7 mouse cellular contexts compared by ENCODE assay signal in genomic region chr5:122779277-122779834, GRCm38 (mm10). TPM values are rescaled to one million over a fixed set of nuclear protein-coding genes. Genes with fewer than 3 reads are reported as not detected.
DNase-seq lines count a peak whose midpoint lies in the region; ATAC-seq lines count a peak whose summit lies in the region.

Gene Camkk2, minus strand, starts transcription at chr5:122779409.

- under 1% methylated on average over 60 of the region's 63 CpGs for WGBS in intestine, embryonic 14.5 days
- under 1% methylated on average over 56 of the region's 63 CpGs for WGBS in midbrain, embryonic 11.5 days

- H3K27me3 ChIP-seq in intestine, embryonic 14.5 days (replicated peaks; ENCODE audit: control insufficient read depth, insufficient read depth, low read length), result no peaks in the 10 kb centered on the region
- H3K27me3 ChIP-seq in midbrain, embryonic 11.5 days (ENCODE audit: control insufficient read depth, insufficient read depth, low read length), result no peaks in the 10 kb centered on the region

- peak; percentile 81 for ATAC-seq in intestine, embryonic 14.5 days (replicated peaks; ENCODE audit: low FRiP score, low TSS enrichment, low read depth)
- peak; percentile 74 for ATAC-seq in midbrain, embryonic 11.5 days (ENCODE audit: low FRiP score)

- peak within 1 kb of the TSS; percentile 87 for H3K4me3 ChIP-seq in intestine, embryonic 14.5 days (ENCODE audit: low read depth, low read length)
- peak within 1 kb of the TSS; percentile 91 for H3K4me3 ChIP-seq in midbrain, embryonic 11.5 days (ENCODE audit: low read depth, low read length)

- peak within 1 kb of the TSS; percentile 94 for H3K4me2 ChIP-seq in intestine, embryonic 14.5 days (ENCODE audit: low read length)
- H3K4me2 ChIP-seq in midbrain, embryonic 11.5 days, result peak within 1 kb of the TSS; percentile 89

- H3K36me3 ChIP-seq in intestine, embryonic 14.5 days (ENCODE audit: control insufficient read depth, insufficient read depth, low read length), result no peaks in the 10 kb centered on the region
- no peaks in the 10 kb centered on the region for H3K36me3 ChIP-seq in midbrain, embryonic 11.5 days (ENCODE audit: control insufficient read depth, insufficient read depth, low read length)

- H3K9me3 ChIP-seq in intestine, embryonic 14.5 days (ENCODE audit: control insufficient read depth, low read length), result no peaks in the 10 kb centered on the region
- H3K9me3 ChIP-seq in midbrain, embryonic 11.5 days (ENCODE audit: control insufficient read depth, low read length), result no peaks in the 10 kb centered on the region; the same call in 1 of the 2 replicates

- intact Hi-C loops in gastrocnemius, postnatal 36 days (cut with DNase I), result no loop called here
- intact Hi-C loops in left cerebral cortex, postnatal 4 days (cut with DNase I), result no loop called here

- DNase-seq in adrenal gland, postnatal 10 days, result peak; percentile 90
- DNase-seq in embryo, embryonic 11.5 days (ENCODE audit: low read depth, low spot score), result peak; percentile 80
- peak; percentile 74 to 76 for DNase-seq in gastrocnemius, postnatal 36 days
- peak; percentile 88 for DNase-seq in intestine, embryonic 14.5 days (ENCODE audit: low spot score)
- DNase-seq in left cerebral cortex, postnatal 4 days, result peak; percentile 79
- peak; percentile 98 for DNase-seq in midbrain, embryonic 11.5 days (ENCODE audit: low spot score, missing footprints)
- DNase-seq in right cerebral cortex, postnatal 4 days, result peak; percentile 84

- H3K27ac ChIP-seq in intestine, embryonic 14.5 days (ENCODE audit: low read depth), result peak within 1 kb of the TSS; percentile 72
- no peak within 1 kb of the TSS for H3K27ac ChIP-seq in midbrain, embryonic 11.5 days (ENCODE audit: low read depth, low read length)

- peaks cover 7% of the 10 kb centered on the region; the same call in 1 of the 2 replicates for H3K4me1 ChIP-seq in intestine, embryonic 14.5 days (replicated peaks; ENCODE audit: control insufficient read depth, insufficient read depth, low read length)
- peaks cover 8% of the 10 kb centered on the region; the same call in 1 of the 2 replicates for H3K4me1 ChIP-seq in midbrain, embryonic 11.5 days (ENCODE audit: control insufficient read depth, insufficient read depth, low read length)

- peak within 1 kb of the TSS; percentile 89 for H3K9ac ChIP-seq in intestine, embryonic 14.5 days (ENCODE audit: low read length)
- H3K9ac ChIP-seq in midbrain, embryonic 11.5 days (ENCODE audit: low read length), result peak within 1 kb of the TSS; percentile 88

RNA-seq across cellular contexts. Expression of gene Camkk2, which starts in this region (rescaled TPM):
- total RNA-seq in adrenal gland, postnatal 10 days (2021), result 10 to 100 TPM; 21.2 to 25.7 TPM
- total RNA-seq in gastrocnemius, postnatal 36 days (2021), result 1 to 10 TPM; 5.1 to 5.2 TPM
- 24.3 and 27.3 TPM in 2 replicates for polyA plus RNA-seq in intestine, embryonic 14.5 days (2014; fragmentation: Nextera tagmentation; extraction: Ambion mirVana)
- 100 to 1,000 TPM; 130 to 137 TPM for total RNA-seq in left cerebral cortex, postnatal 4 days (2021)
- polyA plus RNA-seq in midbrain, embryonic 11.5 days (2014; fragmentation: Nextera tagmentation; extraction: Ambion mirVana), result 18.5 and 18.6 TPM in 2 replicates

Comparison
In these comparisons a context has a peak if more than half of its experiments do, and no peak if none do; other contexts are left out.
1. RNA of gene Camkk2 (total RNA-seq): 130 to 137 TPM in left cerebral cortex, postnatal 4 days; 21.2 to 25.7 TPM in adrenal gland, postnatal 10 days and 5.1 to 5.2 TPM in gastrocnemius, postnatal 36 days; every median in the first group is over 4 times any median in the second.
2. Peak in every context shown above with its lines, with median percentiles within 50 percentile points of each other: DNase-seq.